Mouse (Mus musculus): ENCODE results near the gene Grm4. TPM values are rescaled to one million over a fixed set of nuclear protein-coding genes. Genes with fewer than 3 reads are reported as not detected.

Gene Grm4
- polyA plus RNA-seq, 1 experiment: 310 TPM

DNA sequence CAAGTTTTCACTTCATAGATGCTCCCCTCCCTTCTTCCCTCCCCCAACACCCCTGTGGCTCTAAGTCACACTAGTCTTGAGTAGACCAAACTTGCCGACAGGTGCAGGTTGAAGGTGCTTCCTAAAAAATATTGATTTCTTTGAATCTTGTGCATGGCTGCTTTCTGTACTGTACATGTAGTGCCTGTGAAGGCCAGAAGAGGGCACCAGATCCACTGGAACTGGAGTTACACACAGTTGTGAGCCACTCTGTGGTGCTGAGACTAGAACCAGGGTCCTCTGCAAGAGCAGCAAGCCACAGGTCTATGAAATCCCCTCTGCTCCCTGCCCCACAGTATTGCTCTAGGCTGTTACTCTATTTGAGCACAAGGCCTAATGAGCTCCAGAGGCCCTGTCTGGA is 144.1 kb downstream of the Grm4 start:
- H3K27ac ChIP-seq (ENCODE audit: insufficient read depth, low read length): no peak overlapping the region
- H3K4me1 ChIP-seq (ENCODE audit: control insufficient read depth, insufficient read depth, low read length): no peaks in the 10 kb centered on the region
- no peaks in the 10 kb centered on the region for H3K27me3 ChIP-seq (ENCODE audit: control insufficient read depth, insufficient read depth, low read length)
- peak; percentile 19; the same call in 1 of the 2 replicates for TF ChIP-seq CTCF (IDR thresholded peaks at IDR 0.05; ENCODE audit: borderline replicate concordance, insufficient read depth, low read depth, low read length)
- no peak for TF ChIP-seq POLR2A (IDR thresholded peaks at IDR 0.05; ENCODE audit: borderline replicate concordance, insufficient read depth, low read length)
- H3K4me3 ChIP-seq (replicated peaks; ENCODE audit: insufficient read depth, low read depth, low read length): no peak overlapping the region
- 98% methylated on average over 1 of the region's 1 CpGs for whole genome bisulfite sequencing
- DNase-seq: no peak

DNA sequence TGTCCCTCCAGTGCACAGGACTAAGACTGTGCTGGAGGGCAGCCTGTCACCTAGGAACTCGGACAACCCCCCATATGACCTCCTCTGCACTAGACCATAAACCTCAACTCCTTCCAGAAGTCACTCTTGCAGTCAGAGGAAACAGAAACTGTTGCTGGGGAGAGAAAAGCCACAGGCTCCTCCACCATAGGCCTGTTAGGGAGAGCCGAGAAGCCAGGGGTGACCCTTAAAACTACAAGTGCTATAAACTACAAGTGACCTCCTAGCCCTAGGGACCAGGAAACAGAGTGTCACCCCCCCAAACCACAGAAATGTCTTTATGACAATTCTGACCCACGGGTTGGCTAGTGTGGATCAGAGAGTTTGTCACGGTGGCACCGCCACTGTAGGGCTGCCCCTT is 145.7 kb downstream of the Grm4 start:
- Histone ChIP-seq H3K27ac (ENCODE audit: insufficient read depth, low read length) (no peak overlapping the region), H3K27me3 (ENCODE audit: control insufficient read depth, insufficient read depth, low read length) (no peaks in the 10 kb centered on the region), H3K4me1 (ENCODE audit: control insufficient read depth, insufficient read depth, low read length) (no peaks in the 10 kb centered on the region), H3K4me3 (replicated peaks; ENCODE audit: insufficient read depth, low read depth, low read length) (no peak overlapping the region)
- WGBS: 94% methylated on average over 5 of the region's 5 CpGs
- no peak for TF ChIP-seq CTCF (IDR thresholded peaks at IDR 0.05; ENCODE audit: borderline replicate concordance, insufficient read depth, low read depth, low read length)
- no peak for TF ChIP-seq POLR2A (IDR thresholded peaks at IDR 0.05; ENCODE audit: borderline replicate concordance, insufficient read depth, low read length)
- DNase-seq: no peak

Other genes starting within 250 kb of the Grm4 start
- 124 and 133 TPM in 2 replicates for gene Hmga1, start 35.1 kb upstream of the Grm4 start, polyA plus RNA-seq (2012; rRNA removed)
- gene AI413582, start 44.4 kb upstream of the Grm4 start, polyA plus RNA-seq (2012; rRNA removed): 98.9 and 104 TPM in 2 replicates
- gene Nudt3, start 102.1 kb upstream of the Grm4 start, polyA plus RNA-seq (2012; rRNA removed): 336 and 366 TPM in 2 replicates
- gene RPS10-NUDT3, start 113.8 kb upstream of the Grm4 start, polyA plus RNA-seq (2012; rRNA removed): 0.16 TPM in 2 replicates
- gene Rps10, start 115.3 kb upstream of the Grm4 start, polyA plus RNA-seq (2012; rRNA removed): 479 and 488 TPM in 2 replicates
- gene Pacsin1, start 134.1 kb upstream of the Grm4 start, polyA plus RNA-seq (2012; rRNA removed): 228 and 244 TPM in 2 replicates
- gene Spdef, start 207.6 kb upstream of the Grm4 start, polyA plus RNA-seq (2012; rRNA removed): 1.2 and 1.3 TPM in 2 replicates